Mouse (Mus musculus): ENCODE results near the gene Msmp.

DNA sequence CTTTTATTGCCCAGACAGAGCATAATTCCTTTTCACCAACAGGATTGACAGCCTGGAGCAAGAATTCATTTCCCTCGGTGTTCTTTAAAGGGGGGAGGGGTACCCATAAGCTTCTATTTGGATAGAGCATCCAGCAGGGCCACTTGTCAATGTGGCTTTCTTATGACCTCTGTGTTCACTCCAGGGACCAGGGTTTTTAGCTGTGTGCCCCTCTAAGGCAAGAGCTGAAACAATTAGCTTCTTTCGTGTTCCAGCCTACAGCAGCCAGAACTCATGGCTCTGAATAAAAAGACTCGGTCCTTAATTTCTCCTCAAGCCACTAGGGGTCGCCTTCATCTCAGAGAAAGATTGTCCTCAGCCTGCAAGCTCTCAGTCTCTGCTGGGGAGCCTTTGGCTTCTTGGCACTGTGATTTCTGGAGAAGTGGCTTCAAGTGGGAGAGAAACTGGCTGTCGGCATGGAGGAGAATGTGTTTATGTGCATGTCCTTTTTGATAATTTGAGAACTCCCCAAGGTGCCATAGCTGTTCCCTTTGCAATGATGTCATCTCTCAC, 45.8 kb upstream of the Msmp start:
- TF ChIP-seq GATA1 (IDR thresholded peaks at IDR 0.05; ENCODE audit: borderline replicate concordance, low read length), result no peak
- TF ChIP-seq FLI1 (IDR thresholded peaks at IDR 0.05; ENCODE audit: low read length), result no peak

Data from megakaryocyte, embryonic 14.5 days (primary cell).